Mouse (Mus musculus): ENCODE results near the gene Itgb3. TPM values are rescaled to one million over a fixed set of nuclear protein-coding genes. Genes with fewer than 3 reads are reported as not detected.

Gene Itgb3
- total RNA-seq, 2 experiments from 2014 or later, result 0.66 to 0.76 TPM

GRCm38 (mm10) chr11:104646173-104646572 is 38.4 kb downstream of the Itgb3 start:
- intact Hi-C loops (cut with DNase I), result no loop called here
- DNase-seq, result no peak

GRCm38 (mm10) chr11:104646611-104647010 is 38.8 kb downstream of the Itgb3 start:
- intact Hi-C loops (cut with DNase I), result no loop called here

GRCm38 (mm10) chr11:104647188-104647867 is 39.5 kb downstream of the Itgb3 start:
- intact Hi-C loops (cut with DNase I), result no loop called here
- DNase-seq, result no peak

More at GRCm38 (mm10) chr11:104646611-104647010, 38.8 kb downstream of the Itgb3 start:
- DNase-seq, result no peak

DNA sequence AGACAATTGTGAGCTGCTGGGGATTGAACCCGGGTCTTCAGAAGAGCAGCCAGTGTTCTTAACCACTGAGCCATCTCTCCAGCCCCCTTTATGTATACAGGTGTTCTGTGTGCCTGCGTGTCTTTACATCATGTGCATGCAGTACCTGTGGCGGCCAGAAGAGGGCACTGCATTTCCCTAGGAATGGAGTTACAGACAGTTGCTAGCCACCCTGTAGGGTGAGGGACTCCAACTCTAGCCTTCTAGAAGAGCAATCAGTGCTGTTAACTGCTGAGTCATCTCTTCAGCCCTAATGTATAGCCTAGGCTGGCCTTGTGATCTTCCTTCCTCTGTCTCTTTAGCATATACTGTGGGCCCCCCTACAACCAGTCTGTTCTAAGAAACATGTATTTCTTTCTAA is 40.8 kb downstream of the Itgb3 start:
- intact Hi-C loops (cut with DNase I), result no loop called here
- DNase-seq, result no peak

DNA sequence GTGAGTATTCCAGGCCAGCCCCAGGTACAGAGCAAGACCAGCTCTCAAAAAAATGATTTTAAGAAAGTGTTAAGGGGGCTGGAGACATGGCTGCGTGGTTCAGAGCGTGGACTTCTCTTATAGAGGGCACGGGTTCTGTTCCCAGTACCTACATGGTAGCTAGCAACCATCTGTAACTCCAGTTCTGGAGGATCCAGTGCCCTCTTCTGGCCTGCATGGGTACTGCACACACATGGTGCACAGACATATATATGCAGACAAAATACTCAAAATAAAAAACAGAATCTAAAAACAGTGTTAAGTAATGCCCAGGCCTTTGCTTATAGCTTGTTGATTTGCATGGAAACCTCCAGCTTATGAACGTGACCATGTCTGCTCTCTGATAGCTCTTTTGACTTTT is 52.8 kb downstream of the Itgb3 start:
- DNase-seq, result no peak
- intact Hi-C loops (cut with DNase I), result no loop called here

GRCm38 (mm10) chr11:104661106-104661505 is 53.3 kb downstream of the Itgb3 start:
- intact Hi-C loops (cut with DNase I), result no loop called here
- DNase-seq, result no peak

DNA sequence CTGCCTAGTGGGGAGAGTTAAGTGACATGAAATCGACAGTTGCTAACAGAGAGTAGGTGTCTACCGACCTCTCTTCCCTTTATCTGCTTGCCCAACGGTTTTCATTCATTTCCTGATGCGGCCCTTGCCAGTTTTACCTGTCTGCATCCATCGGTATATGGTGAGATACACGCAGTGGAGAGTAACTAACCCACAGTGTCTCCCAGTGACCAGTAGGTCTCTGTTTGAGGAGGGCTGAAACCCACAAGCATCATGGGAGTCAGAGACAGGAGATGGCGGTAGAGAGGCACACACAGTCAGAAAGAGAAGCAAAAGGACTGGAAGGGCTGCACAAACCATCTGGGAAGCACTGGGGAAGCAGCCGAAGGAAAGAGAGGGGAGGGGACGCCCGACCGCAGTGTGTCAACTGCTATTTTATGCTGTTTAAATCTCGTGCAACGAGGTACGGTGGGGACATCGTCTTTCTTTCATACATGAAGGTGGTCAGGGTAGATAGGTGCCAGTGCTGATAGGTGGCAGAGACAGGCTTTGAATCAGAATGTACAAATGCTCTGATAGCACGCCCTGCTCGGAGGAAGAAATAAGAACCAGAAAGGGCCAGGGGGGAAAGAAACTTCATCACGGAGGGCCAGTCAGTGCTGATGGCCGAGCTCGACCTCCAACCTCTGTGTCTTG is 53.9 kb downstream of the Itgb3 start:
- intact Hi-C loops (cut with DNase I), result no loop called here
- no peak for DNase-seq

GRCm38 (mm10) chr11:104662573-104662972 is 54.8 kb downstream of the Itgb3 start:
- no peak for DNase-seq
- intact Hi-C loops (cut with DNase I), result no loop called here

DNA sequence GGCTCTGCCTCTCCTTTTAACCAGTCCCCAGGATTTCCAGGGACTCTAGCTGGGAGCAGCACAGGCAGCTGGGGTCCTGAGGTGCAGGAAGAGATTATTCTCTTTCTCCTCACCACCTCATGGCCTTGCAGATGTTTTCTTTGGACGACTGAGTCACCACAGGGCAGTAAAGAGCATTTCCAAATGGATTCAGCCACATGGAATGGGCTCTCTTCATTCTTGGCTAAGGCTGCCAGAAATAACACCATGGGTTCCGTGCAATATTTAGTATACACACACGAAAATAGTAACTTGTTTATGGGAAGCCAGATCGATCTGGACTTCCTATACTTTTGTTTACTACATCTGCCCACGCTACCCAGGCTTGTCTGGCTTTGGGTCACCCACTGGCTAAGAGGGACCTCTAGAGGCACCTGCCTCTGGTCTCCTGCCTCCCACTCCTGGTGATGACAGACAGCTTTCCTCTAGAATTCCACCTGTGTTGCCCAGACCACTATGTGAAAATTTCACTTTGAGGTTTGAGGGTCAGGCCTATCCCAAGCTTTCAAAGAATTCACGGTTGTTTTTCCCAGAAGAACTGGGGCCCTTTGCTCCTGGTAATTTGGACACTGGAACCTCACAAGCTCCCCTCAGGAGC is 55.6 kb downstream of the Itgb3 start:
- intact Hi-C loops (cut with DNase I), result no loop called here
- no peak for DNase-seq

DNA sequence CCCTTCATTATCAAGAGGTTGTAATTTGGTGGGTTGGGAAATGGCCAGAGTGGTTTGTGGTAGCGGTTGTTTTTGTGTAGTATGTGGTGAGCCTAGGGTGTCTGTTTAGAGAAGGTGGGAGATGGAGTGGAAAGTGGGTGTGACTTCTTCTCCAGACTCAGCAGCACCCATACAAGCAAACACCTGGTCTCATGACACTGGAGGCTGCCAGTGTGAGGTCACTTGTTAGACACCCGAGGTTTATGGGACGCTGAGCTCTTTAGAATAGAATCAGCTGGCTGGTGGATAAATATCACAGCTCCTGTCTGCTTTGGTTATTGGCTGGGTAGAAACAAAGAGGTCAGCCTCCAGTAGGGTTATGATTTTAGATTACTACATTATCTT is 56.1 kb downstream of the Itgb3 start:
- intact Hi-C loops (cut with DNase I), result no loop called here
- DNase-seq, result no peak

DNA sequence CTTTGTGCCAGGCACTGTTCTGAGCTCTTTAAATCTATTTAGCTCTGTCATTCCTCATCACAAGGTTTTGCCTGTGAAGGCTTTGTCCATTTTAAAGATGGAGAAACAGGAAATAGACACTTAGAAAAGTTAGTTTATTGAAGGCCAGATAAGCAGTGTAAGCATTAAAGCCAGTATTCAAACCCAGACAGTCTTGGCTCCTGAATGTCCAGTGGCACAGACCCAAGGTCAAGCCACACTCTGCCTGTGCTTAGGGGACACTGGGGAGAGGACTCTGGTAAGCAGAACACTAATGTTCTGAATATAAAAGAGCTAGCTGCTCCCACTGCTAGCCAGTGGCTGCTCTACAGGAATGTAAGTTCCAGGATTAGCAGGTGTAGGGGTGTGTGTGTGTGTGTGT is 56.6 kb downstream of the Itgb3 start:
- intact Hi-C loops (cut with DNase I), result no loop called here
- no peak for DNase-seq

- intact Hi-C loops (cut with DNase I), result no loop called here
- DNase-seq, result no peak
Observed at GRCm38 (mm10) chr11:104667399-104667798, 59.6 kb downstream of the Itgb3 start.

DNA sequence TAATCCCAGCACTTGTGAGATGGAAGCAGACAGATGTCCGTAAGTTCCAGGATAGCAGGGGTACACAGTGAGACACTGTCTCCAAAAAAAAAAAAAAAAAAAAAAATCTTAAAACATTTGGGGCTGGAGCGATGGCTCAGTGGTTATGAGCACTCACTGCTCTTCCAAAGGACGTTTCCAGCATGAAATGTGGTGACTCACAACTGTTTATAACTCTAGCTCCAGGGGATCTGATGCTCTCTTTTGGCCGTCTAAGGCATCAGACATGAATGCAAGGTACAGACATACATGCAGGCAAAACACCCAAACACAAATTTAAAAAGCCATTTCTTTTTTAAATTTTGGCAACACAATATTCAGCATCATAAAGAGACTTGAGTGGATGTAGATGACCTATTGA is 65.6 kb downstream of the Itgb3 start:
- intact Hi-C loops (cut with DNase I), result no loop called here
- DNase-seq, result no peak

DNA sequence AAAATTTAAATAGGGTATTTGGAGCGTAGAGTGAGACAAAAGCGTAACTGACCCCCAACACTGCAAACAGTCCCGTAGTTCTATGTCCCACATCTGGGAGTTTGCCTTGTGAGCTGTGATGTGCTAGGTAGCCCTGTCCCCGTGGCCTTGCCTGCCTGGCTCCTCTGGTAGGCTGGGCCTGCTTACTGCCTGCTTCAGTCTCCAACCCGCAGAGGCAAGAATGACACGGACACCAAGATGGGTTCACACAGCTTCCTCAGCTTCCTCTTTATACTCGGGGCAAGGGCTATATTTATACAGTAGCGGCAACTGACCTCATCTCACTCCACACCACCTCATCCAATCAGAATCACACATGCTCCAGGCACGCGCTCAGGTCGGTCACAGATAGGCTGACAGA is 67.0 kb downstream of the Itgb3 start:
- intact Hi-C loops (cut with DNase I), result no loop called here
- no peak for DNase-seq

GRCm38 (mm10) chr11:104685548-104685947 is 77.7 kb downstream of the Itgb3 start, which contains the start of gene Gm11639:
Gene Gm11639 (plus strand): TSS chr11:104685707.
- no peak for DNase-seq
- intact Hi-C loops (cut with DNase I), result no loop called here

- intact Hi-C loops (cut with DNase I), result no loop called here
- no peak for DNase-seq
Observed at GRCm38 (mm10) chr11:104693235-104693634, 85.4 kb downstream of the Itgb3 start.

DNA sequence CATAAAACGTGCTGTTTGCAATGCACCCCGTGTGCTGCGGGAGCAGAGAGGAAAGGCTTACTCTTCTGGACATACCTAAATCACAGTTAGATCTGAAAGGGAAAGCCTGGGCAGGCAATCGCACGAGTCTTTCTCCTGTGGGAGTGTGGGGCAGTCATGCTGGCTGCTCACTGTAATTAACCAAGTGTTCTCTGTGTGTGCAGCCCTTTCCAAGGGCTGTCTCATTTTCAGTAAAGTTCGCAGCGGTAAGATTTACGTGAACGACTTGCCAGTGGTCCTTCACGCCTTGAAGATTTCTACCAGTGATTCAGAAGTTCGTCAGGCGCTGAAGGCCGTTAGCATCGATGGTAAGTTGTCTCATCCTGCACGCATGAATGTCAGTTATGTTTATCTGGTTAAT is 96.3 kb downstream of the Itgb3 start:
- intact Hi-C loops (cut with DNase I), result no loop called here
- DNase-seq, result no peak

DNA sequence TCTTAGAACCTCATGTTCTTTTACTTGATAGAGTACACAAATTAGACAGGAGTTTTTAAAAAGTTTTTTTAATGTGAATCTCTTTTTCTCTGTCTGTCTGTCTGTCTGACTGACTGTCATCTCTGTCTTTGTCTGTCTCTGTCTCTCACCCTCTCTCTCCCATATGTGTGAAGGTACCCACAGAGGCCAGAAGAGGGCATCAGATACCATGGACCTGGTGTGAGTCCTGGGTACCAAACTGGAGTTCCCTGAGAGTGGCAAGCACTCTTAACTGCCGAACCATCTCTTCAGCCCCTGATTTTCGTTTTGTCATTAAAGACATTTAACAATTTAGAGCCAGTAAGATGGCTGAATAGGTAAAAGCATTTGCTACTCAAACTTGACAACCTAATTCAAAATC is 99.3 kb downstream of the Itgb3 start:
- intact Hi-C loops (cut with DNase I), result no loop called here
- DNase-seq, result no peak
